Mouse (Mus musculus) lung, postnatal 0 days (tissue): ENCODE results near the gene Atg10. TPM values are rescaled to one million over a fixed set of nuclear protein-coding genes. Genes with fewer than 3 reads are reported as not detected.

Source experiments
- ATAC-seq: fragments of 200-750 bp; cut with Nextera tagmentation; 2 replicates; pipeline ENCODE4 v1.8.0; 2017; ENCODE audit warnings: moderate library complexity
- DNase-seq: peaks from one replicate; pipeline ENCODE4 v3.0.0-alpha.2; 2016; ENCODE audit warnings: low spot score
- H3K27ac ChIP-seq: fragments of 300-500 bp; sonication (generic); 2 replicates; pipeline ENCODE4 v1.5.1; 2014; ENCODE audit warnings: antibody characterized with exemption, mild to moderate bottlenecking, low read length, mixed read lengths
- H3K27me3 ChIP-seq: fragments of 300-500 bp; sonication (generic); replicated peaks from 2 replicates; pipeline ENCODE4 v1.6.1; 2014; ENCODE audit warnings: low read length, mixed read lengths; ENCODE audit not compliant: insufficient read depth
- H3K36me3 ChIP-seq: fragments of 300-500 bp; sonication (generic); 2 replicates; pipeline ENCODE4 v1.6.1; 2014; ENCODE audit warnings: low read length, mixed read lengths; ENCODE audit not compliant: insufficient read depth
- H3K4me1 ChIP-seq: fragments of 300-500 bp; sonication (generic); 2 replicates; pipeline ENCODE4 v1.6.1; 2014; ENCODE audit warnings: antibody characterized with exemption, low read depth, low read length, mixed read lengths; ENCODE audit not compliant: insufficient read depth
- H3K4me2 ChIP-seq: fragments of 300-500 bp; sonication (generic); replicated peaks from 2 replicates; pipeline ENCODE4 v1.6.1; 2014; ENCODE audit warnings: low read depth, mild to moderate bottlenecking, low read length, moderate library complexity, mixed read lengths
- H3K4me3 ChIP-seq: fragments of 300-500 bp; sonication (generic); 2 replicates; pipeline ENCODE4 v1.5.1; 2014; ENCODE audit warnings: low read depth, low read length
- H3K9ac ChIP-seq: fragments of 300-500 bp; sonication (generic); replicated peaks from 2 replicates; pipeline ENCODE4 v1.6.1; 2014; ENCODE audit warnings: low read depth, mild to moderate bottlenecking
- H3K9me3 ChIP-seq: fragments of 300-500 bp; sonication (generic); 2 replicates; pipeline ENCODE4 v1.6.1; 2016; ENCODE audit warnings: low read length, mixed read lengths
- CTCF ChIP-seq: IDR thresholded peaks from 2 replicates; pipeline ENCODE4 v1.5.1; 2016; ENCODE audit warnings: antibody characterized with exemption, mild to moderate bottlenecking
- EP300 ChIP-seq: IDR thresholded peaks from 2 replicates; pipeline ENCODE4 v1.6.1; 2016; ENCODE audit warnings: antibody characterized with exemption, mild to moderate bottlenecking, control low read depth
- WGBS: fragments of 180-500 bp; shearing (Covaris S2); extraction: QIAGEN DNeasy Blood & Tissue Kit; methylation state at CpG from one replicate; pipeline ENCODE4 v1.1.7; 2014; 5-methylcytosine and 5-hydroxymethylcytosine counted together
- polyA plus RNA-seq: library from polyadenylated mRNA; unstranded; fragments of >200 nt; fragmentation: Nextera tagmentation; extraction: Ambion mirVana; gene quantifications from 2 replicates; pipeline ENCODE4 v1.2.1, GENCODE M21; 2015

Atg10 gene
- polyA plus RNA-seq, 1 experiment from 2014 or later, result 14.7 TPM

DNA sequence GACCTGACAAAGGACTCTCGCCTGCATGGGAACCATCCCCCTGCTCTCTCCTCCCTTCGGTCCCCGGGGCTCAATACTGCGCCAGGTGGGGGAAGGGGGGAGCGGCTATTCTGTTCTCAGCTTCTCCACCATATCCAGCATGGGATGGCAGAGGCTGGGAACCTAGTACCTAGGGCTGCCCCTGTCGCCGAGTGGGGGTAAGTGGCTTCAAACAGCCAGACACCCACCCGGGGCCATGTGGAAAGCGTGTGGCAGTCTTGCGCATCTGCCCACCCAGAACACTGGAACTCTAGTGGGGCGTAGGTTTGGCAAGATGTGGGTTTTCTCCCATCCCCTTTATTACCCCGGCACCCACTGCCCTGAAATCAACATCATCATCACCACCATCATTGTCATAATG lies 316.4 kb downstream of the Atg10 start:
- WGBS, result 90% methylated on average over 12 of the region's 12 CpGs
- H3K27me3 ChIP-seq, result no peaks in the 10 kb centered on the region
- H3K9ac ChIP-seq, result no peak overlapping the region

DNA sequence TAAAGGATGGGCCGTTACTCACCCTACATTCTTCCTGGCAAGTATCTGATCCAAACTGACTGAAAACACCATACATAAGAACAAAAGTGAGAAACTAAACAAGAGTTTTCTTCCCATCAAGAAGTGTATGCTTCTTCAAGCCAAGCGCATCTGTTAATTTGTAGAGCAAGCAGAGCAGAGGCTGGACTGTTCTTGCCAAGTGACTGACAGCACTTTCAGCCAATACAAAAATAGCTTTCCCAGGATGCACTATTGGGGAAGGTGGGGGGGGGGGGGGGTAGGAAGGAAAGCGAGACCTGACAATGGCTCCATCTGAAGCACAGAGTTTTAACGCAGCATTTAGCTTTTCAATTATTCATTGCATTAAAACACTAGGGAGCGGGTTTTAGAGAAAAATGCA lies 318.6 kb downstream of the Atg10 start, which contains the start of gene Atp6ap1l:
TSS of gene Atp6ap1l (minus strand) at position 180 of the 400 bp plus-strand sequence.
- Histone ChIP-seq H3K4me3 (no peak within 1 kb of the TSS), H3K4me1 (no peaks in the 10 kb centered on the region), H3K9ac (no peak within 1 kb of the TSS), H3K9me3 (no peaks in the 10 kb centered on the region), H3K27ac (no peak within 1 kb of the TSS), H3K36me3 (no peaks in the 10 kb centered on the region), H3K27me3 (no peaks in the 10 kb centered on the region), H3K4me2 (no peak within 1 kb of the TSS)
- DNase-seq (no peak), ATAC-seq (no peak)
- TF ChIP-seq EP300 (no peak), CTCF (no peak)
- 85% methylated on average over 5 of the region's 5 CpGs for WGBS

More for the DNA sequence above, 316.4 kb downstream of the Atg10 start:
- Histone ChIP-seq H3K9me3 (no peaks in the 10 kb centered on the region), H3K4me3 (no peak overlapping the region), H3K4me2 (no peak overlapping the region), H3K27ac (no peak overlapping the region), H3K36me3 (no peaks in the 10 kb centered on the region), H3K4me1 (no peaks in the 10 kb centered on the region)
- TF ChIP-seq CTCF (no peak), EP300 (no peak)
- ATAC-seq (no peak), DNase-seq (no peak)

DNA sequence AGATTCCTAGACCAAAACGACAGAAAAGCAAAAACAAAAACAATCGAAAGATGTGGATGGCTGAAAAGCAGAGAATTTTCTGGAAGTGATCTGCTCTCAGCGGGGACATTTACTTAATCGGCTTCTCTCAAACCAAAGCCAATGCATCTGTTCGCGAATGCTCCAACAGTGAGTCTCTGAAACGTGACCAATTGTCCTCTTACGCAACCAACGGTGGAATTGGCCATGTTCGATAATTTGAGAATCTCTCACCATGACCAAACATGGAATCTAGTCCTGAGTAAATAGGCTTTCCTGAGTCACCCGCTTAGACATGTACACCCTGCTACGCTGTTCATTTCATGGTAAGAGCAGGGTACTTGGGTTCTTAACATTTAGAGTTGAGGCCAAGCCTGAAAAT lies 326.9 kb downstream of the Atg10 start:
- Histone ChIP-seq H3K9me3 (no peaks in the 10 kb centered on the region), H3K27ac (no peak overlapping the region), H3K4me2 (no peak overlapping the region), H3K36me3 (no peaks in the 10 kb centered on the region), H3K4me1 (no peaks in the 10 kb centered on the region), H3K9ac (no peak overlapping the region), H3K4me3 (no peak overlapping the region), H3K27me3 (no peaks in the 10 kb centered on the region)
- DNase-seq (no peak), ATAC-seq (no peak)
- WGBS, result 85% methylated on average over 12 of the region's 12 CpGs
- TF ChIP-seq CTCF (no peak), EP300 (no peak)

DNA sequence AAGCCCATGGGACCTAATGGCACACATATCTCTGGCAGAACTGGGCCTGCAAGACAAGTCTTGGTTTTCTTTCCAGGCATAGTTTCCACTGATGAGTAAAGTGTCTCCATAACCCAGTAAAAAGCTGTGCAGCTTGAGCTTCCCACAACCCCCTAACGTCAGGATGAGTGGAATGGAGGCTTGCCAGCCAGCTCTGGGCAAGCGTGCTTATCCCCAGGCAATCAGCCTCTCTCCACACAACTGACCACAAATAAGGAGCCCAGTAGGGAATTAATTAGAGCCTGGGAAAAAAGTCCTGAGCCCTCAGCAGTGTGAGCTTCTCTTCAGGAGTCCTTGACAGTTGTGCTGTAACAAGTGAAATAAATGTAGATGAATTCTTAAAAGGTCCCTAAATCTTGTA lies 327.7 kb downstream of the Atg10 start:
- no peaks in the 10 kb centered on the region for H3K9me3 ChIP-seq
- 42% methylated on average over 2 of the region's 2 CpGs for WGBS
- no peaks in the 10 kb centered on the region for H3K4me1 ChIP-seq
- no peaks in the 10 kb centered on the region for H3K27me3 ChIP-seq
- TF ChIP-seq CTCF, result no peak
- no peak overlapping the region for H3K4me2 ChIP-seq
- no peak overlapping the region for H3K9ac ChIP-seq
- no peak for ATAC-seq
- no peak overlapping the region for H3K4me3 ChIP-seq
- H3K36me3 ChIP-seq, result no peaks in the 10 kb centered on the region
- no peak overlapping the region for H3K27ac ChIP-seq
- no peak for DNase-seq

DNA sequence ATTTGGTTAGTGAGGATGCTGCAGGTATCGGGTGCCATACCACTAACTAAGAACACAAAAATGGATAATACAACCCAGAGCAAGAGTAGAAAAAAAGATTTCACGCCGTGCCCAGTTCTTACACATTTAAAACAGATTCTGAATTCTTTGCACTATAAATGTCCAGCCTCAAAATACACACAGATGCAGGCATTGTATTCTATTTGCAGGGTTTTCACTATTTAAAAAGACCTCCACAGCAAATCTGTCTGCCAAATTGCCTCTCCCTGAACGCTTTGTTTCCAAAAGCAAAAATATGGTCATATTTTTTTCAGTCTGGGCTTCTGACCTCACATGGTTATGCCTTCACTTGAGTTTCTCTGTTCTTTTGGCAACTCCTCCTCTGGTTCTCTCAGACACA lies 328.9 kb downstream of the Atg10 start:
- Histone ChIP-seq H3K4me1 (no peaks in the 10 kb centered on the region), H3K4me2 (no peak overlapping the region), H3K4me3 (no peak overlapping the region), H3K36me3 (no peaks in the 10 kb centered on the region), H3K9ac (no peak overlapping the region), H3K9me3 (no peaks in the 10 kb centered on the region), H3K27ac (no peak overlapping the region), H3K27me3 (no peaks in the 10 kb centered on the region)
- ATAC-seq (no peak), DNase-seq (no peak)
- WGBS, result 92% methylated on average over 4 of the region's 4 CpGs
- no peak for TF ChIP-seq CTCF
- TF ChIP-seq EP300, result no peak

DNA sequence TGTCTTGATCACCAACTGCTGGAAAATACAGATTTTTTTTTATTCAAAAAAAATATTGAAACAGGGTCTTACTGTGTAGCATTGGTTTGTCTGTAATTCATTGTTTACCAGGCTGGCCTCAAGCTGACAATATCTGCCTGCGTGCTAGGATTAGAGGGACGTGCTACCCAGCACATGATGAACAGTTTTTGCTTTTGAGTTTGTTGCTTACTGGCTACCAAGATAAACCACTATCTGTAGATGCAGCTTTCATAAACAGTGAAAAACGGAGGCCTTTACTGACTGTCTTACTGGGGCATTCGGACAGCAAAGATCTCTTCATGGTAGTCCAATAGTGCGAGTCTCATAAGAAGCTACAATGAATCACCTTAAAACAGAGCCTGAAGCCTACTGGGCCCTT lies 333.7 kb downstream of the Atg10 start:
- WGBS, result 78% methylated on average over 5 of the region's 5 CpGs
- Histone ChIP-seq H3K4me3 (no peak overlapping the region), H3K36me3 (no peaks in the 10 kb centered on the region), H3K4me1 (peaks cover 3% of the 10 kb centered on the region; the same call in 1 of the 2 replicates), H3K27ac (no peak overlapping the region), H3K9me3 (no peaks in the 10 kb centered on the region), H3K4me2 (no peak overlapping the region), H3K27me3 (no peaks in the 10 kb centered on the region), H3K9ac (no peak overlapping the region)
- DNase-seq (no peak), ATAC-seq (no peak)
- TF ChIP-seq CTCF (no peak), EP300 (no peak)

DNA sequence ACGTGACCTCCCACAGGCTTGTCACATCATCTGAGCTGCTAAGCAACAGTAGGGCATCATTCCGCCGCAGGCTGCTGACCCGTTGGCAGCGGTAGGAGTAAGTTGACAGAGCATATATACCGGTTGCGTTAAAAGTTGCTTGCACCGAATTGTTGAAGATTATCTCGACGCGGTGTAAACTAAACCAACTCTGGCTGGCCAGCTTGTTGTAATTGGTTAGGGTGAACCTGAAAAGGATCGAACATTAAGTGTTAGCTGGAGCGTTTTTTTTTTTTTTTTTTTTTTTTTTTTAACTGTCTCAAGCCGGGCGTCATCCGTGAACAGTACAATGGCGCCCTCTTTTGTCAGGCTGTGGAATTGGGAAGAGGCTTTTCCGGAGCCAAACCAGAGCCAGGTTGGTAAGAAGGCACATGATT lies 337.2 kb downstream of the Atg10 start:
- ATAC-seq, result peak; percentile 59
- Histone ChIP-seq H3K4me3 (peak overlapping the region; percentile 31), H3K4me2 (peak overlapping the region; percentile 57), H3K27ac (no peak overlapping the region), H3K4me1 (peaks cover 3% of the 10 kb centered on the region; the same call in 1 of the 2 replicates), H3K9me3 (no peaks in the 10 kb centered on the region), H3K27me3 (no peaks in the 10 kb centered on the region), H3K9ac (no peak overlapping the region), H3K36me3 (no peaks in the 10 kb centered on the region)
- DNase-seq, result peak; percentile 61
- WGBS, result under 1% methylated on average over 18 of the region's 18 CpGs
- TF ChIP-seq EP300 (no peak), CTCF (peak; percentile 81)
